Comparison of ENCODE assay signal across 11 mouse cellular contexts in genomic region chr5:118078550-118078949, GRCm38 (mm10).
"Had no signal": no experiment of that assay in that cellular context is flagged by ENCODE, and none has a peak within 500 bp of the region (broad histone marks: within the 10 kb centered on the region; RNA-seq: fewer than 3 reads in every experiment).

No protein-coding gene starts in this region.

- DNase-seq: kidney, postnatal 10 days; kidney, postnatal 4 days; lung, adult 18-20 months; right cerebral cortex, postnatal 14 days; thymus, adult 2 months; thymus, postnatal 25 days had no signal

- H3K27me3 ChIP-seq: limb, embryonic 13.5 days; stomach, embryonic 15.5 days had no signal

- H3K4me1 ChIP-seq: stomach, embryonic 15.5 days had no signal

- H3K4me3 ChIP-seq: layer of hippocampus, adult 2 months; limb, embryonic 13.5 days; stomach, embryonic 15.5 days had no signal

- H3K27ac ChIP-seq: layer of hippocampus, adult 2 months; limb, embryonic 13.5 days; liver, embryonic 14.5 days; stomach, embryonic 15.5 days had no signal

- H3K9ac ChIP-seq: limb, embryonic 13.5 days; liver, embryonic 14.5 days; stomach, embryonic 15.5 days had no signal

- H3K4me2 ChIP-seq: limb, embryonic 13.5 days; stomach, embryonic 15.5 days had no signal

- H3K9me3 ChIP-seq: limb, embryonic 13.5 days; stomach, embryonic 15.5 days had no signal

- ATAC-seq: intestine, postnatal 0 days had no signal
